Comparison of ENCODE assay signal across 13 mouse cellular contexts in genomic region chr13:24110329-24110728, GRCm38 (mm10).
"Had no signal": no experiment of that assay in that cellular context is flagged by ENCODE, and none has a peak within 500 bp of the region (broad histone marks: within the 10 kb centered on the region; RNA-seq: fewer than 3 reads in every experiment).

No protein-coding gene starts in this region.

- H3K27me3 ChIP-seq: kidney, embryonic 15.5 days; limb, embryonic 13.5 days; midbrain, embryonic 12.5 days; stomach, embryonic 15.5 days had no signal

- H3K9me3 ChIP-seq: kidney, embryonic 15.5 days; limb, embryonic 13.5 days; midbrain, embryonic 12.5 days; stomach, embryonic 15.5 days had no signal

- H3K9ac ChIP-seq: kidney, embryonic 15.5 days; limb, embryonic 13.5 days; liver, embryonic 14.5 days; midbrain, embryonic 12.5 days; stomach, embryonic 15.5 days had no signal

- H3K27ac ChIP-seq: kidney, embryonic 15.5 days; limb, embryonic 13.5 days; liver, embryonic 14.5 days; midbrain, embryonic 12.5 days; stomach, embryonic 15.5 days had no signal

- H3K36me3 ChIP-seq: midbrain, embryonic 12.5 days; stomach, embryonic 15.5 days had no signal

- H3K4me1 ChIP-seq: kidney, embryonic 15.5 days; stomach, embryonic 15.5 days had no signal

- DNase-seq: kidney, adult 2 months; kidney, postnatal 14 days; left cerebral cortex, postnatal 4 days; lung, adult 18-20 months; lung, postnatal 4 days; right cerebral cortex, postnatal 14 days; thymus, adult 2 months; thymus, postnatal 36 days had no signal

- H3K4me2 ChIP-seq: kidney, embryonic 15.5 days; limb, embryonic 13.5 days; midbrain, embryonic 12.5 days; stomach, embryonic 15.5 days had no signal

- H3K4me3 ChIP-seq: kidney, embryonic 15.5 days; limb, embryonic 13.5 days; midbrain, embryonic 12.5 days; stomach, embryonic 15.5 days had no signal
